Comparison of ENCODE assay signal across 8 mouse cellular contexts in the genomic region with DNA sequence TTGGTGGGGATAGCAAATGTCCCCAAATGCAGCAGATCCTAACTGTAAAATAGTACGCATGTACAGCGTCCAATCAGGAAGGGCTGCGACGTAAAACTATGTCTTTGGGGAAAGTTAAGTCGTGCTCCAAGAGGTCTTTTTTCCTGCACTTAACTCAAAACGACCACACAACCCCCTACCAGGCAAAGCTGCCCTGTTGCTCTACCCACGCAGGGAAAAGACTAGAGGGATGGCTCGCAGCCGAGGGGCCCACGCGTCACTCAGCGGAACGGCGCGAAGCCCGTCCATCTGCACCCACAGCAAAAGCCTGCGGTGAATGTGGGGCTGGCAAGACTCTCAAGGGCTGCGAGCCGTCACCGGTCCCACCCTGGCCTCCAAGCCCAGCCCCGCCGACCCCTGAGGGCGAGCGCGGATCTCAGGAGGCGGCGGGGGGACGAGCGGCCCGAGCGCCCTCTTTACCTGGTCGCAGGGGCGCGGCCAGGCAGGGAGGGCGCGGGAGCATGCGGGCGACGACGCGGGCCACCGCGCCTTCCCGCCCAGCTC. TPM values are rescaled to one million over a fixed set of nuclear protein-coding genes. Genes with fewer than 3 reads are reported as not detected.
A peak's percentile ranks its signal among the peaks of the same experiment; 100 is the strongest.
DNase-seq lines count a peak whose midpoint lies in the region; ATAC-seq and TF ChIP-seq lines count a peak whose summit lies in the region.

No protein-coding gene starts in this region.

- H3K79me2 ChIP-seq in MEL (ENCODE audit: control insufficient read depth, insufficient read depth, low read length, poor library complexity), result peaks cover 40% of the 10 kb centered on the region

- ATAC-seq in heart, embryonic 16.5 days (replicated peaks; ENCODE audit: extremely low read depth, insufficient read depth, low FRiP score), result peak; percentile 63
- peak; percentile 81 for ATAC-seq in embryonic facial prominence, embryonic 13.5 days (ENCODE audit: insufficient number of reproducible peaks, insufficient read depth, low FRiP score, low TSS enrichment, low read depth)
- peak; percentile 89 for ATAC-seq in hindbrain, embryonic 14.5 days (ENCODE audit: low FRiP score)
- ATAC-seq in limb, embryonic 15.5 days (ENCODE audit: insufficient number of reproducible peaks, low FRiP score, low TSS enrichment, low read depth), result peak; percentile 72; the same call in 1 of the 2 replicates
- peak; percentile 8; the same call in 1 of the 2 replicates for ATAC-seq in neutrophil, adult 5-6 weeks (ENCODE audit: extremely low read depth, insufficient number of reproducible peaks, low FRiP score, poor library complexity, severe bottlenecking)

- H3K4me3 ChIP-seq in heart, embryonic 16.5 days (ENCODE audit: low read length), result peak overlapping the region; percentile 96
- H3K4me3 ChIP-seq in MEL (ENCODE audit: control insufficient read depth in 1 of 2, insufficient read depth in 1 of 2, low read depth in 2 of 2, low read length in 2 of 2), result peak overlapping the region; percentile 87 to 98
- peak overlapping the region; percentile 86 for H3K4me3 ChIP-seq in embryonic facial prominence, embryonic 13.5 days
- H3K4me3 ChIP-seq in hindbrain, embryonic 14.5 days (replicated peaks; ENCODE audit: low read length), result peak overlapping the region; percentile 97
- H3K4me3 ChIP-seq in limb, embryonic 15.5 days, result peak overlapping the region; percentile 85

- H3K4me2 ChIP-seq in heart, embryonic 16.5 days (ENCODE audit: low read depth, low read length), result peak overlapping the region; percentile 71
- peak overlapping the region; percentile 63 for H3K4me2 ChIP-seq in embryonic facial prominence, embryonic 13.5 days
- peak overlapping the region; percentile 70 for H3K4me2 ChIP-seq in hindbrain, embryonic 14.5 days (replicated peaks)
- H3K4me2 ChIP-seq in limb, embryonic 15.5 days, result peak overlapping the region; percentile 52

- H3K36me3 ChIP-seq in heart, embryonic 16.5 days (ENCODE audit: control insufficient read depth, insufficient read depth), result no peaks in the 10 kb centered on the region
- peaks cover 0 to 29% of the 10 kb centered on the region in 2 experiments; a peak in 2 of 4 replicates for H3K36me3 ChIP-seq in MEL (ENCODE audit: control insufficient read depth in 1 of 2, insufficient read depth in 2 of 2, low read length in 2 of 2)
- H3K36me3 ChIP-seq in embryonic facial prominence, embryonic 13.5 days, result no peaks in the 10 kb centered on the region
- no peaks in the 10 kb centered on the region for H3K36me3 ChIP-seq in hindbrain, embryonic 14.5 days (replicated peaks; ENCODE audit: control insufficient read depth, insufficient read depth)
- no peaks in the 10 kb centered on the region for H3K36me3 ChIP-seq in limb, embryonic 15.5 days

- no peak for TF ChIP-seq CTCF in MEL (IDR thresholded peaks at IDR 0.05 in 2 of 3, conservative IDR thresholded peaks at IDR 0.05 in 1 of 3; ENCODE audit: control insufficient read depth in 1 of 3, insufficient read depth in 1 of 3, low read depth in 2 of 3, low read length in 3 of 3, poor library complexity in 1 of 3, severe bottlenecking in 1 of 3)

- peak overlapping the region; percentile 90 for H3K9ac ChIP-seq in heart, embryonic 16.5 days (ENCODE audit: low read length)
- H3K9ac ChIP-seq in MEL (ENCODE audit: control insufficient read depth, low read depth, low read length, poor library complexity, severe bottlenecking), result peak overlapping the region; percentile 97
- peak overlapping the region; percentile 96 for H3K9ac ChIP-seq in embryonic facial prominence, embryonic 13.5 days
- peak overlapping the region; percentile 97 for H3K9ac ChIP-seq in hindbrain, embryonic 14.5 days
- H3K9ac ChIP-seq in limb, embryonic 15.5 days, result peak overlapping the region; percentile 99

- H3K27ac ChIP-seq in heart, embryonic 16.5 days (ENCODE audit: low read length), result peak overlapping the region; percentile 96
- H3K27ac ChIP-seq in MEL (ENCODE audit: control insufficient read depth, low read depth, low read length), result peak overlapping the region; percentile 95
- peak overlapping the region; percentile 99 for H3K27ac ChIP-seq in embryonic facial prominence, embryonic 13.5 days
- peak overlapping the region; percentile 98 for H3K27ac ChIP-seq in hindbrain, embryonic 14.5 days
- peak overlapping the region; percentile 99 for H3K27ac ChIP-seq in limb, embryonic 15.5 days

- no peak for TF ChIP-seq POLR2A in MEL (IDR thresholded peaks at IDR 0.05; ENCODE audit: control insufficient read depth in 1 of 2, insufficient read depth in 1 of 2, low read depth in 1 of 2, low read length in 2 of 2, poor library complexity in 1 of 2)

- WGBS in heart, embryonic 16.5 days, result under 1% methylated on average over 44 of the region's 44 CpGs
- under 1% methylated on average over 42 of the region's 44 CpGs for WGBS in embryonic facial prominence, embryonic 13.5 days
- WGBS in hindbrain, embryonic 14.5 days, result under 1% methylated on average over 44 of the region's 44 CpGs
- under 1% methylated on average over 35 of the region's 44 CpGs for WGBS in limb, embryonic 15.5 days

- no peaks in the 10 kb centered on the region for H3K27me3 ChIP-seq in heart, embryonic 16.5 days (ENCODE audit: control insufficient read depth, insufficient read depth, low read length)
- no peaks in the 10 kb centered on the region for H3K27me3 ChIP-seq in MEL (ENCODE audit: control insufficient read depth in 1 of 2, insufficient read depth in 2 of 2, low read length in 2 of 2)
- no peaks in the 10 kb centered on the region for H3K27me3 ChIP-seq in embryonic facial prominence, embryonic 13.5 days
- H3K27me3 ChIP-seq in hindbrain, embryonic 14.5 days (ENCODE audit: control insufficient read depth, insufficient read depth, low read length), result no peaks in the 10 kb centered on the region
- H3K27me3 ChIP-seq in limb, embryonic 15.5 days, result no peaks in the 10 kb centered on the region

- no peak for TF ChIP-seq EP300 in MEL (IDR thresholded peaks at IDR 0.05; ENCODE audit: low read depth in 1 of 2, low read length in 2 of 2)

- DNase-seq in heart, adult 11 months, result no peak
- peak; percentile 82 for DNase-seq in MEL (ENCODE audit: low read depth, low spot score)
- peak; percentile 40 for DNase-seq in hindbrain, embryonic 14.5 days (ENCODE audit: low spot score)
- DNase-seq in cerebellum, adult 9-10 months, result no peak

- peaks cover 12% of the 10 kb centered on the region for H3K4me1 ChIP-seq in heart, embryonic 16.5 days (ENCODE audit: control insufficient read depth, insufficient read depth, low read length)
- peaks cover 15 to 19% of the 10 kb centered on the region in 2 experiments for H3K4me1 ChIP-seq in MEL (ENCODE audit: control insufficient read depth in 1 of 2, insufficient read depth in 2 of 2, low read length in 2 of 2)
- H3K4me1 ChIP-seq in embryonic facial prominence, embryonic 13.5 days, result peaks cover 13% of the 10 kb centered on the region
- H3K4me1 ChIP-seq in hindbrain, embryonic 14.5 days (replicated peaks; ENCODE audit: control insufficient read depth, insufficient read depth, low read length), result peaks cover 22% of the 10 kb centered on the region
- H3K4me1 ChIP-seq in limb, embryonic 15.5 days, result peaks cover 9% of the 10 kb centered on the region

- no peak for TF ChIP-seq RAD21 in MEL (IDR thresholded peaks at IDR 0.05; ENCODE audit: low read depth, low read length)

- no peaks in the 10 kb centered on the region for H3K9me3 ChIP-seq in heart, embryonic 16.5 days (replicated peaks; ENCODE audit: control insufficient read depth, low read length)
- H3K9me3 ChIP-seq in MEL (replicated peaks; ENCODE audit: insufficient read depth, low read length), result no peaks in the 10 kb centered on the region
- no peaks in the 10 kb centered on the region for H3K9me3 ChIP-seq in embryonic facial prominence, embryonic 13.5 days
- no peaks in the 10 kb centered on the region for H3K9me3 ChIP-seq in hindbrain, embryonic 14.5 days (ENCODE audit: control insufficient read depth, low read length)
- H3K9me3 ChIP-seq in limb, embryonic 15.5 days, result no peaks in the 10 kb centered on the region

TF ChIP-seq in MEL, 35 proteins besides CTCF, POLR2A, EP300 and RAD21 (continues in another document):
- TF ChIP-seq TCF12 (IDR thresholded peaks at IDR 0.05; ENCODE audit: low read depth, low read length) (peak; percentile 15; the same call in 1 of the 2 replicates), POLR2AphosphoS5 (IDR thresholded peaks at IDR 0.05; ENCODE audit: borderline replicate concordance, low read depth, low read length) (no peak), USF2 (IDR thresholded peaks at IDR 0.05; ENCODE audit: borderline replicate concordance in 1 of 2, insufficient read depth in 1 of 2, low read depth in 1 of 2, low read length in 2 of 2) (no peak), TBP (IDR thresholded peaks at IDR 0.05; ENCODE audit: low read depth, low read length) (peak; percentile 72), MXI1 (IDR thresholded peaks at IDR 0.05; ENCODE audit: low read depth, low read length) (no peak; the same call in 1 of the 2 replicates), POLR2AphosphoS2 (IDR thresholded peaks at IDR 0.05; ENCODE audit: low read length) (peak; percentile 38; the same call in 1 of the 2 replicates), ELF1 (IDR thresholded peaks at IDR 0.05; ENCODE audit: low read depth, low read length) (0 out of 2 replicates have a peak, but pooled peaks have one; percentile 19), MYC (IDR thresholded peaks at IDR 0.05; ENCODE audit: low read depth, low read length) (no peak)

RNA-seq across cellular contexts. Expression of a gene that starts 0.4 kb away (rescaled TPM):
- 10.8 and 12.7 TPM in 2 replicates for polyA plus RNA-seq in heart, embryonic 16.5 days (2015; fragmentation: Nextera tagmentation; extraction: Ambion mirVana)
- total RNA-seq in MEL (2012; rRNA removed), result 11.0 and 13.8 TPM in 2 replicates
- polyA plus RNA-seq in MEL (2012; ENCODE audit: insufficient read depth in 1 of 2, insufficient read length in 2 of 2, low read depth in 1 of 2, low replicate concordance in 2 of 2, missing spikeins in 1 of 2), result 10 to 100 TPM in 1 of 2 experiments, not detected in 1; 15.2 TPM
- polyA plus RNA-seq in embryonic facial prominence, embryonic 13.5 days (2015; fragmentation: Nextera tagmentation; extraction: Ambion mirVana), result 21.0 and 22.0 TPM in 2 replicates
- polyA plus RNA-seq in hindbrain, embryonic 14.5 days (2014; fragmentation: Nextera tagmentation; extraction: Ambion mirVana), result 17.6 and 18.2 TPM in 2 replicates
- polyA plus RNA-seq in limb, embryonic 15.5 days (2015; fragmentation: Nextera tagmentation; extraction: Ambion mirVana), result 19.1 and 20.5 TPM in 2 replicates
- 23.0 and 31.6 TPM in 2 replicates for total RNA-seq in neutrophil, adult 5-6 weeks (2017)

RNA-seq across cellular contexts. Expression of a gene that starts 0.6 kb away (rescaled TPM):
- polyA plus RNA-seq in heart, embryonic 16.5 days (2015; fragmentation: Nextera tagmentation; extraction: Ambion mirVana), result 3.7 and 4.1 TPM in 2 replicates
- total RNA-seq in MEL (2012; rRNA removed), result 17.2 and 19.2 TPM in 2 replicates
- polyA plus RNA-seq in MEL (2012; ENCODE audit: insufficient read depth in 1 of 2, insufficient read length in 2 of 2, low read depth in 1 of 2, low replicate concordance in 2 of 2, missing spikeins in 1 of 2), result 10 to 100 TPM in 1 of 2 experiments, not detected in 1; 15.5 TPM
- polyA plus RNA-seq in embryonic facial prominence, embryonic 13.5 days (2015; fragmentation: Nextera tagmentation; extraction: Ambion mirVana), result 7.2 and 7.5 TPM in 2 replicates
- 3.8 and 4.6 TPM in 2 replicates for polyA plus RNA-seq in hindbrain, embryonic 14.5 days (2014; fragmentation: Nextera tagmentation; extraction: Ambion mirVana)
- 5.5 and 6.8 TPM in 2 replicates for polyA plus RNA-seq in limb, embryonic 15.5 days (2015; fragmentation: Nextera tagmentation; extraction: Ambion mirVana)
- 6.3 and 7.4 TPM in 2 replicates for total RNA-seq in neutrophil, adult 5-6 weeks (2017)

Comparison
In these comparisons a context has a peak if more than half of its experiments do, and no peak if none do; other contexts are left out.
1. ATAC-seq: peak in every context shown above with its lines; median percentile 89 in hindbrain, embryonic 14.5 days; 81 in embryonic facial prominence, embryonic 13.5 days; 72 in limb, embryonic 15.5 days; 63 in heart, embryonic 16.5 days; 8 in neutrophil, adult 5-6 weeks.
2. DNase-seq: peak in MEL (single experiment) and hindbrain, embryonic 14.5 days (single experiment); none in heart, adult 11 months (single experiment) and cerebellum, adult 9-10 months (single experiment).
3. Peak in every context shown above with its lines, with median percentiles within 50 percentile points of each other: H3K27ac ChIP-seq, H3K4me2 ChIP-seq, H3K4me3 ChIP-seq and H3K9ac ChIP-seq.